Mouse (Mus musculus): ENCODE measurements around the gene AI182371. TPM values are rescaled to one million over a fixed set of nuclear protein-coding genes. Genes with fewer than 3 reads are reported as not detected.

Gene AI182371
- total RNA-seq (2021): under 1 TPM; 0.14 to 0.29 TPM
- long read RNA-seq, experiment 1: 0 reads
- long read RNA-seq, experiment 2: 0 reads

- intact Hi-C loops (cut with DNase I; ENCODE audit: low total_unique reads): no loop called here
- no peak for DNase-seq
Observed at GRCm38 (mm10) chr2:35101443-35101842, at the start of gene AI182371. Gene AI182371 (minus strand): TSS chr2:35101543.

GRCm38 (mm10) chr2:35148806-35149205 lies 47.5 kb upstream of the AI182371 start:
- intact Hi-C loops (cut with DNase I; ENCODE audit: low total_unique reads): no loop called here
- DNase-seq: no peak

- intact Hi-C loops (cut with DNase I; ENCODE audit: low total_unique reads): no loop called here
- no peak for DNase-seq
Observed at GRCm38 (mm10) chr2:35141673-35142072, 40.3 kb upstream of the AI182371 start.

GRCm38 (mm10) chr2:35138576-35138975 lies 37.2 kb upstream of the AI182371 start:
- DNase-seq: no peak

GRCm38 (mm10) chr2:35133891-35134290 lies 32.5 kb upstream of the AI182371 start:
- no peak for DNase-seq
- intact Hi-C loops (cut with DNase I; ENCODE audit: low total_unique reads): no loop called here

More at GRCm38 (mm10) chr2:35138576-35138975, 37.2 kb upstream of the AI182371 start:
- intact Hi-C loops (cut with DNase I; ENCODE audit: low total_unique reads): no loop called here

- no peak for DNase-seq
- intact Hi-C loops (cut with DNase I; ENCODE audit: low total_unique reads): no loop called here
Observed at GRCm38 (mm10) chr2:35132662-35133055, 31.3 kb upstream of the AI182371 start.

GRCm38 (mm10) chr2:35131991-35132661 lies 30.8 kb upstream of the AI182371 start:
- peak; percentile 93 for DNase-seq
- intact Hi-C loops (cut with DNase I; ENCODE audit: low total_unique reads): no loop called here

GRCm38 (mm10) chr2:35131491-35131890 lies 30.1 kb upstream of the AI182371 start:
- DNase-seq: no peak
- intact Hi-C loops (cut with DNase I; ENCODE audit: low total_unique reads): no loop called here

GRCm38 (mm10) chr2:35124716-35125115 lies 23.4 kb upstream of the AI182371 start:
- DNase-seq: no peak
- intact Hi-C loops (cut with DNase I; ENCODE audit: low total_unique reads): no loop called here

GRCm38 (mm10) chr2:35110521-35110920 lies 9.2 kb upstream of the AI182371 start:
- no peak for DNase-seq
- intact Hi-C loops (cut with DNase I; ENCODE audit: low total_unique reads): no loop called here

GRCm38 (mm10) chr2:35109924-35110304 lies 8.6 kb upstream of the AI182371 start:
- no peak for DNase-seq
- intact Hi-C loops (cut with DNase I; ENCODE audit: low total_unique reads): loop anchor here (5.0 kb wide), 1 partner anchor 63 kb away; no protein-coding TSS in a partner anchor

- intact Hi-C loops (cut with DNase I; ENCODE audit: low total_unique reads): loop anchor here (5.0 kb wide), 1 partner anchor 62 kb away; no protein-coding TSS in a partner anchor
- peak; percentile 94 for DNase-seq
Observed at GRCm38 (mm10) chr2:35109141-35109923, 8.0 kb upstream of the AI182371 start, which contains the start of gene Cntrl. Gene Cntrl (plus strand): TSS chr2:35109492.

- intact Hi-C loops (cut with DNase I; ENCODE audit: low total_unique reads): loop anchor here (5.0 kb wide), 1 partner anchor 61 kb away; no protein-coding TSS in a partner anchor
- peak; percentile 19 for DNase-seq
Observed at GRCm38 (mm10) chr2:35108712-35109111, 7.4 kb upstream of the AI182371 start.

GRCm38 (mm10) chr2:35107984-35108635 lies 6.8 kb upstream of the AI182371 start:
- intact Hi-C loops (cut with DNase I; ENCODE audit: low total_unique reads): loop anchor here (5.0 kb wide), 1 partner anchor 61 kb away; no protein-coding TSS in a partner anchor
- no peak for DNase-seq

- DNase-seq: no peak
Observed at GRCm38 (mm10) chr2:35104843-35105242, 3.5 kb upstream of the AI182371 start.

GRCm38 (mm10) chr2:35103558-35103957 lies 2.2 kb upstream of the AI182371 start:
- DNase-seq: no peak
- intact Hi-C loops (cut with DNase I; ENCODE audit: low total_unique reads): no loop called here

More at GRCm38 (mm10) chr2:35104843-35105242, 3.5 kb upstream of the AI182371 start:
- intact Hi-C loops (cut with DNase I; ENCODE audit: low total_unique reads): loop anchor here (5.0 kb wide), 1 partner anchor 58 kb away; no protein-coding TSS in a partner anchor

GRCm38 (mm10) chr2:35102777-35103176 lies 1.4 kb upstream of the AI182371 start:
- no peak for DNase-seq
- intact Hi-C loops (cut with DNase I; ENCODE audit: low total_unique reads): no loop called here

- no peak for DNase-seq
- intact Hi-C loops (cut with DNase I; ENCODE audit: low total_unique reads): no loop called here
Observed at GRCm38 (mm10) chr2:35100529-35100928, 814 bp downstream of the AI182371 start.

GRCm38 (mm10) chr2:35087418-35087817 lies 13.9 kb downstream of the AI182371 start:
- intact Hi-C loops (cut with DNase I; ENCODE audit: low total_unique reads): no loop called here
- DNase-seq: no peak

GRCm38 (mm10) chr2:35079166-35079565 lies 22.2 kb downstream of the AI182371 start:
- intact Hi-C loops (cut with DNase I; ENCODE audit: low total_unique reads): no loop called here
- no peak for DNase-seq
